Mouse (Mus musculus) liver, adult (tissue): Measurements from ENCODE around the gene Klhl7.

ENCODE experiments used
- GATA4 ChIP-seq: IDR thresholded peaks from 2 replicates; pipeline ENCODE4 v1.6.1; 2014; ENCODE audit warnings: mild to moderate bottlenecking, low read length; ENCODE audit not compliant: insufficient replicate concordance

The Klhl7 gene

DNA sequence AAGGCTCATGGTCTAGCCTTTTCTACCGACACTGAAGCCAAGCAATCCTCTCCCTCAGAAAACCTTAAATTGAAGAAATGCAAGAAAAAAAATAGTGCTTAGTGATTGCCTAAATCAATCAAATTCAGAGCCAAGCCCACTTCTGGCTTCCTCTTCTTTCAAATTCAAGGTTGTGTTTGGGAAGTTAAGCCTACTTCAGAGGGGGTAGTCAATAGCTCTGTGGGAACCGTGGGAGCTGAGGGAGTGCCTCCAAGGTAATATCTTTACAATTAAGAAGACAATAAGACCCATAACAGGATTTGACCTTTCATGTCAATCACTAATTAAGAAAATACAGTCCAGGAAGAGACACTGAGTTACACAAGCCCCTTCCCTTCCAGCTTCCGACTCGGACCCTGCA lies 15.6 kb upstream of the Klhl7 start:
- no peak for TF ChIP-seq GATA4

DNA sequence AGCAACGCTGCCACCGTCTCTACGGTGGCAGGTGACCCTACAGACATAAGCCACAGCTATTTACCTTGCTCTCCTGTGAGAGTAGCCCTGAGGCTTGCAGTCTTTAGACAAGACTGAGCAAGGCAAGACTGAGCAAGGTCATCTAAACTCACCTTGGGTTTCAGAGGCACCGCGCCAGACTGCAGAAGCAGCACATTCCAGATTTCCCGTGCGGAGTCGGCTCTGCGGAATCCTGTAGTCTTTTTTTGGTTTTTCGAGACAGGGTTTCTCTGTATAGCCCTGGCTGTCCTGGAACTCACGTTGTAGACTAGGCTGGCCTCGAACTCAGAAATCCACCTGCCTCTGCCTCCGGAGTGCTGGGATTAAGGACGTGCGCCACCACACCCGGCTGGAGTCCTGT lies 14.2 kb upstream of the Klhl7 start:
- no peak for TF ChIP-seq GATA4

DNA sequence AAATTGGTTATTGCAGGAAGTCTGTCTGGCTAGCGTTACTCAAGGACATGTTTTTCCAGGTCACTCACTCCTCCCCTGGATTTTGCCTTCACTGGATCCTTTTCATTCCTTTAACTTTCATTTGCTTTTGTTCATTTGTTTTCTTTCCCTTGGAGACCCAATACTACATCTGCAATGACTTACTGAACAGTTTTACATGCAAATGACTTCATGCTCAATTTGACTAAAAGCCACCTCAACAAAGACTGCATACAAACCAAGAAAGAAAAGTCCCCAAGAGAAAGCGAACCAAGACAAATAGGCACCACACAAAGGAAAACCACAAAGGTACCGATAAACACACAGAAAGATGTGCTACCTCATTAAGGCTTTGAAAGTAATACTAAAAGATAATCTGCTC lies 13.5 kb upstream of the Klhl7 start:
- no peak for TF ChIP-seq GATA4

DNA sequence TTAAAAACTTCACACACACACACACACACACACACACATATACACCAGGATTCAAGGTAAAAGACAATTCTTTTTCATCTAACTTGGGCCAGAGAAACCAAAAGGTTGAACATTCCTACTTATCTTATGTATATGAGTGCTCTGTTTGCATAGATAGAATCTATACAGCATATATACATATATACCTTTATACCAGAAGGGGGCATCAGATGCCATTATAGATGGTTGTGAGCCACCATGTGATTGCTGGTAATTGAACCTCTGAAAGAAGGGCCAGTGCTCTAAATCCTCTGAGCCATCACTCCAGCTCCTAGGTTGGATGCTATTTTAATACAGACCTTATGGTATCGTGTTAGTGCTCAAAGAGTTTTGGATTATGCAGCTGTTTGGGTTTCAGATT lies 12.0 kb upstream of the Klhl7 start:
- no peak for TF ChIP-seq GATA4

DNA sequence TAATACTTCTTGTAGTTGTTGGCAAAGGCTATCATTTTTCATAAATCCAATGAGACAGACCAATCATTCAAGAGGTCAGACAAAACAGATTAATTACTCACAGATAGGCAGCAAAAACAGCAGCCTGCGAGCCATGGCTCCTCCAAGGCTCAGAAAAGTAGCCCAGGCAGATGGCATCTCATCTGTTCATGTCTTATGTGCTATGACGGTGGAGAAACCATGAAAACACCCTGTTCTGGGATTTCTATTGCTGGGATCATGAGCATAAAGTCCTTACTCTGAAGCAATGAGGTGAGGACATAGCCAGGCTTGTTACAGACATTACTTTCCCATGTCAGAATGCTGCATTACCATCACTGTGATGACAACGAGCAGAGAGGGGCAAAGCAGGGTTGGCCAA lies 7.9 kb upstream of the Klhl7 start:
- no peak for TF ChIP-seq GATA4

DNA sequence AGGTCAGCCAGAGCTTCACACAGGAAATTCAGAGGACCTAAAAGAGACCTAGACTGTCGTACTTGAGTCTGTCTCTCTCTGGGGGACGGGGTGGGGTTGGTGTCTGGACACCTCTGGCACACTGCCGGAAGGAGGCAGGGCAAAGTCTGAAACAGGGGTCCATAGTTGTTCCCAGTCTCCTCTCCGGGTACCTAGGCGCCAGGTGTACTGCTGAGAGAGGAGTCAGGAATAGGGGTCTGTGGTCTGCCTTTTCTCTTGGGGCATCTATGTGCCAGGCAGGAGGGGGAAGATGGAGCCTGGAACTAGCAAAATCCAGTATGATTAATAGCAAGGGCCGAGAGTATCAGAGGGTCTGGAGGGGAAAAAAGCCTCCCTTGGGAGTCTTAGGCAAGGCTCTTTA lies 5.0 kb upstream of the Klhl7 start:
- TF ChIP-seq GATA4 = no peak

DNA sequence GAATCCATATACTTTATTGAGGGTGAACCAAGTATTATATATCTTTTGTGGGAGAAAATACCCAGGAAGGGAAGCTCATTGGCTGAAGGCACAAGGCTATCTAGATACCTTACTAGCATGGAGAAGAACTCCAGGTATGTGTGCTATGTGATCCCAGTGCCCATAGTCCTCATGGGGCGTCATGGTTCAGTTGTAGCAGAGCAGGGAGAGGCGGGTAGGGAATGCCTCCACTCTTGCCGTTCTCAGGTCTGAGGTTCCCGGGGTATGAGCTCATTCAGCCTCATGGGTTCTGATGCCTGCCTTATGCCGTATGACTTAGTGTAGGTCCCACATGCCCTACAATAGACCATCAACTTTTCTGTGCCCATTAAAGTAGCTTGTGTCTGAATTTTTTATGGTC lies 4.5 kb upstream of the Klhl7 start:
- TF ChIP-seq GATA4 = no peak

DNA sequence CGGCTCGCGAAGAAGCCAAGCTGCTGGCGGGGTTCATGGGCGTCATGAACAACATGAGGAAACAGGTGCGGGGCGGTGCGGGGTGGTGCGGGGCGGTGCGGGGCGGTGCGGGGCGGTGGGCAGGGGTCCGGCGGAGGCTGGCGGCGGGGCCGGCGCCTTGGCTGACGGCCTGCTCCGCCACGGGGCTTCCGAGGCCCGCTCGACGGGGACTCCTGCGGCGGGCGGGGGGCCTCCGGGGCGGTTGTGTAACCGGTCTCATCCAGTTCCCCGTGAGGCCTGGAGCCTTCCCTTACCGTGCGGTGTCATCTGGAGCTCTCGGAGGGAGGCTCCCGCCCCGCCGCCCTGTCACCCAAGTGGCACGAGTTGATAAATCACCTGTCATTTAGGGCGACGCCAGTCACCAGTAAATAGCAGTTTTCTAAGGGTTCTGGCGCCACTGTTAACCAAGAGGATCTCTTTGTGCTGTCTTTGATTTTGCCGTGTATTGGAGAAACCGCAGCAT lies 456 bp downstream of the Klhl7 start:
- TF ChIP-seq GATA4 = no peak

DNA sequence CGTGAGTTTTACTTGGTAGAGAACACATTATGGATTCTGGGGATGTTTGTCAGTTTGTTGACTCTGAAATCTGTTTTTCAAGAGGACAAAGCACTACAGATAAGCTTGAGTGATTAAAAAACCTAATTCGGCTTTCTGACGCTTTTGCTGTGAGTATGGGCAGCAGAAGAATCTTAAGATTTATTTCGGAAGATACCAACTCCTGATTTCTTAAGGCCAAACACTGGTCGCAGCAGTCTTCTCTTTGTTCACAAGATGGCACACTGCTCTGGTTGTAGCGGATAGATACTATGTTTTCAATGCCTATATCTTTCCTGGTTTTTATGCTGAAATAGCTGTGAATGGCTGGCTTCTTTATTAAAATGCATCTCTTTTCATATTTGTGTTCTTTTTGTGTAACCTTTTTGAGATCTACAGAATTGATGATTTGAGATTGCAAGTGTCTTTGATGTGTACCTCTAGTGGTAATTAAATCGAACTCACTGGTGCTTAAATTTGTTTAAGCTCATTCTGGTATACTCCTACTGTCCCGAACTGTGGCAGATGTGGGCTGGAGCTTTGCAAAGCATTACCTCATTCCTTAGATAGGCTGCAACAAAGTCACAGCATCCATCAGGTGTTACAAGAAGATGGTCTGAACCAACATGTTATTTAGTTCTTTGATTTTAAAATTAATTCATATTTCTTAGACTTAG lies 1.2 kb downstream of the Klhl7 start:
- no peak for TF ChIP-seq GATA4

DNA sequence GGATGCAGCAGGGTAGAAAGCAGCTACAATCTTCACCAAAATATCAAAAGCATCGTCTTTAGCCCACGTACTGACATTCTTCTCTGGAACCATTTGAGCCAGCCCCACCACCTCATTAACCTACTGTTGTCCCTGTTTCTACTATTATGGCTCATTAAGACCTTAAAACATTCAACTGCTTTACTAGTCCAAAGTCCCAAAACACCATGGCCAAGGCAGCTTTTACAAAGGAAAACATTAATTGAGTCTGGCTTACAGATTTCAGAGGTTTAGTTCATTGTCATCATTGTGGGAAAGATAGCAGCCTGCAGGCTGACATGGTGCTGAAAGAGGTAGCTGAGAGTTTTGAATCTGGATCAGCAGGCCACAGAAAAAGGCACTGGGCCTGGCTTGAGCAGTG lies 3.4 kb downstream of the Klhl7 start:
- no peak for TF ChIP-seq GATA4

DNA sequence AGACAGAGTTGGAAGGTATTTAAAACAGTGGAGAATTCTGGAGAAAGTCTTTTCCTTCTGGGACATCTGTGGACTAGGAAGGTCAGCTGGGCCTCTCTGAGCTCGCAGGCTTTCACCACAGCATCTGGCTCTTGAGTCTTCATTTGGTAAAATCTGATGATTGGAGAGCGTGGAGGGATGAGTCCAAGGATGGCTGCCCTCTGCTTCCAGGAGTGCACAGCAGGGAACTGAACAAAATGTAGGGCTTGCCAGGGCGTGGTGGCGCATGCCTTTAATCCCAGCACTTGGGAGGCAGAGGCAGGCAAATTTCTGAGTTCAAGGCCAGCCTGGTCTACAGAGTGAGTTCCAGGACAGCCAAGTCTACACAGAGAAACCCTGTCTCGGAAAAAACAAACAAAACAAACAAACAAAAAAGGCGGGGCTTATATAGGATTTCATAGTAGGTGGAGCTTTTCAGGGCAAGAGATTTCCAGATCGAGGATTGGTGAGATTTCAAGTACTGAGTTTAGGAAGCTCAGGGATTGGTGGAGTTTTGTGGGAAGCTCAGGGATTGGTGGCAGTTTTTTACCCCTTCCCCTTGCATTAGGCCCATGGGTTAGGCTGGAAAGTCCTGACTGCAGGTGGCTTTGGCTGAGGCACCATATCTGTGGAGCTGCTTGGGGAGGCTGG lies 6.8 kb downstream of the Klhl7 start:
- TF ChIP-seq GATA4 = no peak

DNA sequence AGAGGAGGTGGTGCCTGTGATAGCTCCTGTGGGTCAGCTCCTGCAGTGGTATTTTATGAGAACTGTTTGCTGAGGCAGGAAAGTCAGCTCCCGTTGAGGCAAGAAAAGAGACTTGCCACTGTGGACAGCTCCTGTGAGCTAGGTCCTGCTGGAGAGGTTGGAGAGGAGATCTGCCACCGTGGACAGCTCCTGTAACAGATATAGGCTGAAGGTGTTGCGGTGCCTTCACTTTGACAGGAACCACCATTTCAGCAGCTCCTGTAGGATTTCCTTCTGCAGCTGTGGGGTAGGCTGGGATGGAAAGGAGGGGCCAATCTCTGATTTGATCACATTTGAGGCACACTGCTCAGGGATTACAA lies 7.3 kb downstream of the Klhl7 start:
- TF ChIP-seq GATA4 = no peak

DNA sequence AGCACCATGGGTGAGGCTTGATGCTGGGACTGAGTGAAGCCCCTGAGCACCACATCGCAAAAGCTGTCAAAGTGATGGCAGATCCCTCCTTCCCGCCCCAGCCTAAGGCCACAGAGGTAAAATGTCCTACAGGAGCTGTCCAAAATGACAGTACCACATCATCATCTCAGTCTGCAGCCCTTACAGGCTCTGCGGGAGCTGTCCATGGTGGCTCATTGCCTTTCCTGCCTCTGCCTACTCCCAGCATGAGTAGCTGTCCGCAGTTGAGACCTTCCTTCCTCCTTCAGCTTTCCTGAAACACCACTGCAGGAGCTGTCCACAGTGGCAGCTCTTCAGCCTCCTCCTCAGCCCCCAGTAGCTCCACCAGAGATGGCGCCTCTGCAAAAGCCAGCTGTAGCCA lies 9.7 kb downstream of the Klhl7 start:
- no peak for TF ChIP-seq GATA4

DNA sequence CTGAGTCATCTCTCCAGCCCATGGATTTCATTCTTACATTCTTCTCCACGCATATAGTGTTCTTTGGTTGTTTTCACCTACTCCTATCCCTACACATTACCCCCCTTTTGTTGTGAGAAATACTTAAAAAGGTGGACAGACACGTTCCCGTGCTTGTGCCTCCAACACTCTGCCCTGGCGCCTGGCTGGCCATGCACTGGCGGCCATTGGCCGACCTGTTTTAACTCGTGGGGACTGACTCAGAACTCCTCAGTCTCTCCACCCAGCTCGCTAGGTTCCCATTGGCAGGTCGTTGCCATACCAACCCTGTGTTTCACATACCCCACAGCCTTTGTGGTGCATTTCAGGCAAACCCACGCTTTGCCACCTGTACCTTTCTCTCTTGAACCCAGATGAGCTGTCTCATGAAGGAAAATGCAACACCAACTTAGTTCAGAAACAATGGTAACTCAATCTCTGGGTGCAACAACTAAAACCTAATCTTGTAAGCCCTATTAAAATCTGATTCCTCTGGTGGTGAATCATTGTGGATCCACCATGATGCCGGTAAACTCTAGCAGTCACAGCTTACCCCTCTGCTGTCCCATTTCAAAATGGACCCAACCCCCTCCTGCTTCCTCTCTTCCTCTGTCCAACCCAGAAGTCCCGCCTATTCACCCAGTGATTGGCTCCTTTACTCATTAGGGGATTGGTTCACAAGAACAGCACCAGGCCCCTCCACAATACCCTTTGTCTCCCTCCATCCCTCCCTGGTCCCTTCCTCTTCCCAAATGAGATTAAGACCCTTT lies 11.9 kb downstream of the Klhl7 start:
- TF ChIP-seq GATA4 = no peak

DNA sequence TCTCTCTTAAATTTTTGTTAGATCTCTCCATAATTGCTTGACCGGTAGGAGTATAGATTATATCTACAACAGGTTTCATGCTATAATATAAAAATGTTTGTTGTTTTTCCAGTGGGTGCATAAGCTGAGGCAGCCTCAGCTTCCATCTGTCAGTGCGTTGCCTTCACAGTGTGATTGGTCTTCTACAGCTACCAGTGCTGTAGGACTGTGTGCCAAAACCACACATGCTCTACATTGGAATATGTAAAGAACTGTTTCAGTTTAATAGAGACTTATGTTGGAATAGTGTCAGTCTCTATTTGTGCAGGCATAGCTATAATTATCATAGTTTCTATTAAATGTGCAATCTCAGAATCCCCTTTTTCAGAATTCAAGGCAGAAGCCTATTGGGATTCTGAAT lies 21.8 kb downstream of the Klhl7 start:
- TF ChIP-seq GATA4 = no peak

DNA sequence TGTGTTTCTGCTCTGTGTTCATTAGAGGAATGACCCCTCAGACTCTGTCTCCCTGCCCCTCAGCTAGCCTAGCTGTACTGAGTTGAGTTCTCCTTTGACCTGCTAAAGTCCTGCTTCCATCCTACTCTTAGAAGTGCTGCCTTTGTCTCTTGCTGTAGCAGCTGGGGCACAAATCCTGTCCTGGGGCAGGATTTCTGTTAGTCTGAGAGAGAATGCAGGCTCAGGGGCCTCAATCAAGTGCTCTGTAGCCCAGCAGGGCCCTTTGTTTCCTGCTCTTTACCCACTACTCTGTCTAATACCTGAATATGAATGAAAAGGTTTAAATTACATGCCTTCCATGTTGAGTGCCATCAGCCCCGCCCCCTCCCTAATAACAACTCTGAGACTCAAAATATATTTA lies 23.8 kb downstream of the Klhl7 start:
- no peak for TF ChIP-seq GATA4

DNA sequence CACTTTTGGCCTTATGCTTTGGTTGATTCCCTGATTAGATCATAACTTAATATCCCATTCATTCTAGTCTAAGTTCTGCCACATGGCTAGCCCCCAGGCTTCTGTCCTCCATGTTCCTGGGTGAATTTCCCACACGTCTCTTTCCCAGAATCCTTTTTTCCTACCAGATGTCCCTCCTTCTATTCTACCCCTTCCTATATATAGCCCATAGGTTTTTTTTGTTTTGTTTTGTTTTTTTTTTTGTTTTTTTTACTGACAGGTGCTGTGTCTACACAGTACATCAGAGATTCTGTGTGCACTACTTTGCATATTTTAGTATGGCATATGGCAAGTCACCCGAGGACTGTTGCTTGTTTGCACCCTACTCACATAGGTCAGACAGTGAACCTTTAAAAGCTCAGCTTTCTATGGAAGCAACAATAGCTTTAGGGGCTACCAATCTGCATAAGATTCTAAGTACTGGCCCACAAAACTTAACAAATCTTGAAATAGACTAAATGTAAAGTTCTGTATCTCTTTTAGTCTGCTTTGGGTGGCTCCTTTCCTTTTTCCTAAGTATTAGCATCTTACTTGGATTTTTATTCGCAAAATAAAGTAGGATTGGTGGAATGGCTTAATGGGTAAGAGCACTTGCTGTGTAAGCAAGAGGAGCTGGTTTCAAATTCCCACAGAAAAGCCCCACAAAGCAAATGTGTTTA lies 24.3 kb downstream of the Klhl7 start:
- TF ChIP-seq GATA4 = no peak
